Mouse (Mus musculus) neural tube, embryonic 14.5 days (tissue): ENCODE data around the gene Tor1b. TPM values are rescaled to one million over a fixed set of nuclear protein-coding genes. Genes with fewer than 3 reads are reported as not detected.
"Not testable (repeated sequence)": the region's sequence is repeated elsewhere in the genome, so short reads cannot be mapped to it uniquely, and the experiment has no call there.

ENCODE experiments used
- ATAC-seq: fragments of 200-750 bp; cut with Nextera tagmentation; 2 replicates; pipeline ENCODE4 v1.8.0; 2017; ENCODE audit warnings: low read depth, mild to moderate bottlenecking, moderate TSS enrichment, moderate library complexity
- H3K27ac ChIP-seq: fragments of 300-500 bp; sonication (generic); 2 replicates; pipeline ENCODE4 v1.5.1; 2014; ENCODE audit warnings: low read depth, mild to moderate bottlenecking, control low read depth, low read length, moderate library complexity, mixed read lengths
- H3K27me3 ChIP-seq: fragments of 300-500 bp; sonication (generic); 2 replicates; pipeline ENCODE4 v1.6.1; 2014; ENCODE audit warnings: low read length; ENCODE audit not compliant: control insufficient read depth, insufficient read depth
- H3K36me3 ChIP-seq: fragments of 300-500 bp; sonication (generic); 2 replicates; pipeline ENCODE4 v1.6.1; 2014; ENCODE audit warnings: low read length, mixed read lengths; ENCODE audit not compliant: control insufficient read depth, insufficient read depth
- H3K4me1 ChIP-seq: fragments of 300-500 bp; sonication (generic); 2 replicates; pipeline ENCODE4 v1.6.1; 2014; ENCODE audit warnings: low read length; ENCODE audit not compliant: control insufficient read depth, insufficient read depth
- H3K4me2 ChIP-seq: fragments of 300-500 bp; sonication (generic); 2 replicates; pipeline ENCODE4 v1.6.1; 2014; ENCODE audit warnings: mild to moderate bottlenecking, low read depth, low read length, control low read depth
- H3K4me3 ChIP-seq: fragments of 300-500 bp; sonication (generic); 2 replicates; pipeline ENCODE4 v1.5.1; 2014; ENCODE audit warnings: low read depth, low read length, control low read depth, mixed read lengths
- H3K9ac ChIP-seq: fragments of 300-500 bp; sonication (generic); replicated peaks from 2 replicates; pipeline ENCODE4 v1.6.1; 2014; ENCODE audit warnings: low read depth, mild to moderate bottlenecking, control low read depth, low read length, mixed read lengths
- H3K9me3 ChIP-seq: fragments of 300-500 bp; sonication (generic); 2 replicates; pipeline ENCODE4 v1.6.1; 2016; ENCODE audit warnings: low read length; ENCODE audit not compliant: control insufficient read depth
- WGBS: fragments of 180-500 bp; shearing (Covaris S2); extraction: QIAGEN DNeasy Blood & Tissue Kit; methylation state at CpG from one replicate; pipeline ENCODE4 v1.1.7; 2014; 5-methylcytosine and 5-hydroxymethylcytosine counted together
- polyA plus RNA-seq: library from polyadenylated mRNA; unstranded; fragments of >200 nt; fragmentation: Nextera tagmentation; extraction: Ambion mirVana; gene quantifications from 2 replicates; pipeline ENCODE4 v1.2.1, GENCODE M21; 2014

The Tor1b gene
- polyA plus RNA-seq, 1 experiment from 2014 or later, result 16.3 TPM

GRCm38 (mm10) chr2:30938574-30938991 is 14.2 kb upstream of the Tor1b start:
- Histone ChIP-seq H3K4me3 (no peak overlapping the region), H3K9ac (no peak overlapping the region), H3K36me3 (no peaks in the 10 kb centered on the region), H3K4me1 (no peaks in the 10 kb centered on the region), H3K9me3 (no peaks in the 10 kb centered on the region), H3K4me2 (no peak overlapping the region), H3K27ac (no peak overlapping the region), H3K27me3 (no peaks in the 10 kb centered on the region)
- WGBS, result 43% methylated on average over 4 of the region's 4 CpGs
- ATAC-seq, result no peak

- ATAC-seq, result no peak
- no peaks in the 10 kb centered on the region for H3K9me3 ChIP-seq
- H3K4me1 ChIP-seq, result no peaks in the 10 kb centered on the region
- no peak overlapping the region for H3K9ac ChIP-seq
- H3K36me3 ChIP-seq, result no peaks in the 10 kb centered on the region
- H3K27me3 ChIP-seq, result no peaks in the 10 kb centered on the region
- 86% methylated on average over 5 of the region's 5 CpGs for WGBS
- no peak overlapping the region for H3K4me3 ChIP-seq
- H3K4me2 ChIP-seq, result no peak overlapping the region
- no peak overlapping the region for H3K27ac ChIP-seq
Measured at GRCm38 (mm10) chr2:30941586-30941985, 11.2 kb upstream of the Tor1b start.

GRCm38 (mm10) chr2:30942116-30942515 is 10.6 kb upstream of the Tor1b start:
- not testable (repeated sequence) for H3K27me3 ChIP-seq, H3K36me3 ChIP-seq, H3K9ac ChIP-seq, ATAC-seq, H3K4me3 ChIP-seq, H3K4me2 ChIP-seq, H3K27ac ChIP-seq, H3K9me3 ChIP-seq, H3K4me1 ChIP-seq
- 55% methylated on average over 7 of the region's 7 CpGs for WGBS

- H3K9me3 ChIP-seq, result no peaks in the 10 kb centered on the region
- H3K9ac ChIP-seq, result no peak overlapping the region
- H3K4me2 ChIP-seq, result peak overlapping the region; percentile 36; the same call in 1 of the 2 replicates
- WGBS, result 26% methylated on average over 16 of the region's 16 CpGs
- no peak overlapping the region for H3K4me3 ChIP-seq
- H3K27ac ChIP-seq, result no peak overlapping the region
- H3K27me3 ChIP-seq, result no peaks in the 10 kb centered on the region
- no peaks in the 10 kb centered on the region for H3K4me1 ChIP-seq
- no peak for ATAC-seq
- no peaks in the 10 kb centered on the region for H3K36me3 ChIP-seq
Measured at GRCm38 (mm10) chr2:30942603-30943011, 10.2 kb upstream of the Tor1b start.

- peaks cover 19% of the 10 kb centered on the region for H3K4me1 ChIP-seq
- H3K4me3 ChIP-seq, result peak overlapping the region; percentile 78
- H3K36me3 ChIP-seq, result peaks cover 14% of the 10 kb centered on the region
- peak; percentile 28; the same call in 1 of the 2 replicates for ATAC-seq
- peak overlapping the region; percentile 76 for H3K27ac ChIP-seq
- H3K9me3 ChIP-seq, result no peaks in the 10 kb centered on the region
- H3K9ac ChIP-seq, result peak overlapping the region; percentile 77
- H3K4me2 ChIP-seq, result peak overlapping the region; percentile 87
- no peaks in the 10 kb centered on the region for H3K27me3 ChIP-seq
- WGBS, result 35% methylated on average over 5 of the region's 5 CpGs
Measured at GRCm38 (mm10) chr2:30952457-30952823, 319 bp upstream of the Tor1b start.

GRCm38 (mm10) chr2:30954797-30955196 is 2.0 kb downstream of the Tor1b start:
- H3K36me3 ChIP-seq, result peaks cover 34% of the 10 kb centered on the region
- H3K9ac ChIP-seq, result 0 out of 2 replicates have a peak overlapping the region, but pooled peaks have one; percentile 7
- no peak for ATAC-seq
- 83% methylated on average over 6 of the region's 6 CpGs for WGBS
- no peaks in the 10 kb centered on the region for H3K9me3 ChIP-seq
- no peak overlapping the region for H3K27ac ChIP-seq
- H3K4me2 ChIP-seq, result peak overlapping the region; percentile 87
- H3K4me1 ChIP-seq, result peaks cover 19% of the 10 kb centered on the region
- no peaks in the 10 kb centered on the region for H3K27me3 ChIP-seq
- H3K4me3 ChIP-seq, result no peak overlapping the region; the same call in 1 of the 2 replicates

- H3K4me1 ChIP-seq, result peaks cover 19% of the 10 kb centered on the region
- no peak overlapping the region for H3K27ac ChIP-seq
- H3K4me3 ChIP-seq, result no peak overlapping the region
- H3K9ac ChIP-seq, result no peak overlapping the region
- H3K27me3 ChIP-seq, result no peaks in the 10 kb centered on the region
- H3K9me3 ChIP-seq, result no peaks in the 10 kb centered on the region
- H3K4me2 ChIP-seq, result no peak overlapping the region
- no peak for ATAC-seq
- 83% methylated on average over 4 of the region's 4 CpGs for WGBS
- H3K36me3 ChIP-seq, result peaks cover 57% of the 10 kb centered on the region
Measured at GRCm38 (mm10) chr2:30957511-30957910, 4.8 kb downstream of the Tor1b start.

GRCm38 (mm10) chr2:30958726-30959125 is 6.0 kb downstream of the Tor1b start:
- peaks cover 16% of the 10 kb centered on the region for H3K4me1 ChIP-seq
- H3K27me3 ChIP-seq, result no peaks in the 10 kb centered on the region
- no peak overlapping the region for H3K4me2 ChIP-seq
- H3K27ac ChIP-seq, result no peak overlapping the region
- WGBS, result 91% methylated on average over 14 of the region's 14 CpGs
- H3K4me3 ChIP-seq, result no peak overlapping the region
- no peak overlapping the region for H3K9ac ChIP-seq
- peaks cover 69% of the 10 kb centered on the region for H3K36me3 ChIP-seq
- no peak for ATAC-seq
- H3K9me3 ChIP-seq, result no peaks in the 10 kb centered on the region

- H3K4me2 ChIP-seq, result no peak overlapping the region
- no peak overlapping the region for H3K27ac ChIP-seq
- ATAC-seq, result no peak
- H3K9me3 ChIP-seq, result no peaks in the 10 kb centered on the region
- peaks cover 74% of the 10 kb centered on the region for H3K36me3 ChIP-seq
- no peaks in the 10 kb centered on the region for H3K27me3 ChIP-seq
- H3K9ac ChIP-seq, result no peak overlapping the region
- H3K4me1 ChIP-seq, result peaks cover 6% of the 10 kb centered on the region
- WGBS, result 46% methylated on average over 5 of the region's 5 CpGs
- no peak overlapping the region for H3K4me3 ChIP-seq
Measured at GRCm38 (mm10) chr2:30959856-30960255, 7.1 kb downstream of the Tor1b start.
